Mouse (Mus musculus) thymus, postnatal 36 days (tissue): Measurements from ENCODE around the gene Pcsk4.

ENCODE experiments used
- DNase-seq, 2 experiments: peaks; one replicate each; pipeline ENCODE4 v3.0.0; 2022; ENCODE audit warnings: mixed read lengths in 2 of 2

Pcsk4 gene

DNA sequence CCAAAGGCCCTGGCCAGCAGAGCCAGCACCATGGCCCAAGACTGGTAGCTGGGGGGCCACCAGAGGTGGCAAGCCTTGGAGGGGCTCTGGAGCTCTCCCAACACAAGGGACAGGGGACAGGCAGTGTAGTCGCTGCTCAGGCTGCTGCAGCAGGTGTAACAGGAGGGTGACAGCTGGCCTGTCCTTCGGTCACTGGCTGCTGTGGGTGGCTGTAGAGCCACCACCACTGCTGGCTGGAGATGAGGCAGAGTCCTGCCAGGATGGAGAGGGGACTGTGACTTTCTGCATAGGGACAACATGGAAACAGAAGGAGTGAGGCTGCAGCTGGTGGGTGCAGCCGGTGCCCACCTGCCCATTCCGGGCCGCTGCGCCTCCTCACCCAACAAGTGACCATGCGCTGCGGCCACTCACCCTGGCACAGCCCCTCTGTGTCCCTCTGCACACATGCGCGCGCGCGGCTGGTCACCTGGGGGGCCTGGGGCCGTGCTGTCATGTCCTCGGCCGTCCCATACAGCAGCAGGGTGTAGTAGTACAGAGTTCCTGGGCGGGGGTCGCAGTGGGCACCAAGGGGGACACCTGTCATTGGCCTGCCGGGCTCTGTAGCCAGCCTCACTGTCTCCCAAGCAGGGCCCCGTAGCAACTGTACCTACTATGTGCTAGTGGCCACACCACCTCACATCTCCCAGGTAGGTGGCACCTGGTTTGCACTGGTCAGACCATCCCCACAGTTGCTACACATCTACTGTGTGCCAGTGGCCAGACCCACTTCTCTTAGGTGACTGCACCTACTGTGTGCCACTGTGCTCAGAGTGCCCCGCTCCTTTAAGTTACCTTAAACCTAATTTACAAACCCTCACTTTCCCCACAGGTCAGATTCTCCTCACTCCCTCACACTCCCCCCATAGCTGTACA, 7.4 kb downstream of the Pcsk4 start:
- peak in 1 of 2 experiments; percentile 23 for DNase-seq

DNA sequence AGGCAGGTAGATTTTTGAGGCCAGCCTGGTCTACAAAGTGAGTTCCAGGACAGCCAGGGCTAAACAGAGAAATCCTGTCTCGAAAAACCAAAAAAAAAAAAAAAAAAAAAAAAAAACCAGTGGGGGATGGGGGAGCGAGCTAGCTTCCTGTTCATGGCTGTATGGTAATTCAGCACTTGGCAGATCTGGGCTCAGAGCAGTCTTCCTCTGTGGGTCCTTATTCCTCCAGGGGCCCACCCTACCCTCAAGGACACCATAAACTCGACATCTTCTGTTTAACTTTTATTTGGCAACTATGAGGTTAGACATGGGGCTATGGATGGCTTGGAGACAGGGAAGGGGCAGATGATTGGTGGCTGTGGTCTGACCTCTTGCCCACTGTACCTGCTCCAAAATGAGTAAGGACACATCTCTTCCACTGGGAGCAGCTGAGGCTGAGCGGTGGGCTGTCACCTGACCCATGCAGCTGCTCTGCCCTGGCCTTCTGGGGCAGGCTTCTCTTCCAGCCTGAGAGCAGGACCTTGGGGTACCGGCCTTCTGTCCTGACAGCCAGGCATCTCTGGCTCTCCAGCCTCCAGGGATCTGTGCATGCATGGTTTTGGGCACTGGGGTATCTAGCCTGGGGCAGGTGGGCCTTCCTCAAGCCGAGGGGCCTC, 8.2 kb downstream of the Pcsk4 start:
- DNase-seq, result no peak

- DNase-seq, result peak; percentile 88 to 90
These were observed 8.9 kb downstream of the Pcsk4 start, which contains the start of gene 2310011J03Rik for GRCm38 (mm10) chr10:80320340-80320760. 2310011J03Rik (minus strand) TSS chr10:80320537.

- no peak for DNase-seq
These were observed 12.3 kb downstream of the Pcsk4 start for GRCm38 (mm10) chr10:80317011-80317410.

DNA sequence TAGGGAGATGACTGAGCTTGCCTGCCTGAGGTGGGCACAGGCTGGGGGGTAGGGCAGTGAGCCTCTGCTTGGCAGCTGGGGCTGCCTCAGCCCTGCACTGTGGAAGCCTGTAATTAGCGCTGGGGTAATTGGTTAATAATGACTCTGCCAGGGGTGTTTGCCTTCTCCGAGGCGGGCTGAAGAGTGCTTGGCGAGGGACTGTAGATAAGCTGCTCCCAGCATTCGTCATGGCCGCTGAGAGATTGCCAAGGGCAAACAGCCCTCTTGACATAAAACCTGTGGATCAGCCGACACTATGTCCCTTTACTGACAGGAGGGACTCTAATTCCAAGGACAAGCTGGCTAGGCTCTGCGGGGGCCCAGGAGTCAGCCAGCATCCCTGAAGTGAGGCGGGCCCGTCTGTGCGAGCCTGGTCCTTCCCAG, 12.9 kb downstream of the Pcsk4 start:
- DNase-seq, result no peak

DNA sequence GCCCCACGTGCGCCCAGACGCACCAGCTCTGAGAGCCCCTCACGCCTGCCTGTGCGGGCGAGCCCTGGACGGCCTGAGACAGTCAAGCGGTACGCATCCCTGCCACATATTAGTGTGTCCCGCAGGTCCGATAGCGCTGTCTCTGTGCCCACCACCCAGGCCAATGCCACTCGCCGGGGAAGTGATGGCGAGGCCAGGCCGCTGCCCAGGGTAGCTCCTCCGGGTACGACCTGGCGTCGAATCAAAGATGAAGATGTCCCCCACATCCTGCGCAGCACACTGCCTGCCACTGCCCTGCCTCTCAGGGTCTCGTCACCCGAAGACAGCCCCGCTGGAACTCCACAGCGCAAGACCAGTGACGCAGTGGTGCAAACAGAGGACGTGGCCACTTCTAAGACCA, 14.0 kb downstream of the Pcsk4 start:
- DNase-seq, result no peak

GRCm38 (mm10) chr10:80314494-80315001, 14.8 kb downstream of the Pcsk4 start:
- peak in 1 of 2 experiments; percentile 14 for DNase-seq

GRCm38 (mm10) chr10:80313627-80314201, 15.6 kb downstream of the Pcsk4 start:
- DNase-seq, result no peak

- no peak for DNase-seq
These were observed 16.5 kb downstream of the Pcsk4 start for GRCm38 (mm10) chr10:80312586-80313504.

DNA sequence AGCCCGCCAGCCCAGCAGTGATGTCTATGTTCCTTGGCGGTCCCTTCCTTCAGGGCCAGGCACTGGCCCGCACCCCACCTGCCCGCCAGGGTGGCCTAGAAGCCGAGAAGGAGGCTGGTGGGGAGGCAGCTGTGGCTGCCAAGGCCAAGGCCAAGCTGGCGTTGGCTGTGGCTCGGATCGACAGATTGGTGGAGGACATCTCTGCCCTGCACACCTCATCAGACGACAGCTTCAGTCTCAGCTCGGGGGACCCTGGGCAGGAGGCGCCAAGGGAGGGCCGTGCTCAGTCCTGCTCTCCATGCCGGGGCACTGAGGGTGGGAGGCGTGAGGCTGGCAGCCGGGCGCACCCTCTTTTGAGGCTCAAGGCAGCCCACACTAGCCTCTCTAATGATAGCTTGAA, 17.7 kb downstream of the Pcsk4 start:
- DNase-seq, result no peak

DNA sequence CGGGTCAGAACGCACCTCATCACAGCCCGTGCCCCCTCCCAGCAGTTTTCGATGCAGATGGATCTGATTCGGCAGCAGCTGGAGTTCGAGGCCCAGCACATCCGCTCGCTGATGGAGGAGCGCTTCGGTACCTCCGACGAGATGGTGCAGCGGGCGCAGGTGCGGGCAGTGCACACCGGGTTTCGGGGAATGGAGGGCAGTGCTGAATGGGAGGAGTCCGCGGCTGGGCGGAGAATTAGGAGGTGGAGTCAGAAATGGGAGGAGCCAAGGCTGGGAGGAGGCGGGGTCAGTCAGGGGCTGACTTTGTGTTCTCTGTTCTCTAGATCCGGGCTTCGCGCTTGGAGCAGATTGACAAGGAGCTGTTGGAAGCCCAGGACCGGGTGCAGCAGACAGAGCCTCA, 24.4 kb downstream of the Pcsk4 start:
- peak; percentile 48 to 54 for DNase-seq

DNA sequence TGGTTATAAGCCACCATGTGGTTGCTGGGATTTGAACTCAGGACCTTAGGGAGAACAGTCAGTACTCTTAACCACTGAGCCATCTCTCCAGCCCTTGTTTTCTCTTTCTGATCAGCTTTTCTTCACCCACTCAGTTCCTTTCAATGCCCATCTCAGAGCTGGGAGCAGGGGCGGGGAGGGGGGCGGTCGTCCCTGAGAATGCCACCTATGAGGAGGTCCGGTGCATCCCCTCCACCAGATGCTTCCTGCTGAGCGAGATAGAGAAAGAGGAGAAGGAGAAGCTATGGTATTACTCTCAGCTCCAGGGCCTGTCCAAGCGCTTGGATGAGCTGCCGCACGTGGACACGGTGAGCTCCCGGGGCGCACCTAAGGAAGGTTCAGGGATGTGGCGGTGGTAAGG, 24.8 kb downstream of the Pcsk4 start:
- no peak for DNase-seq

DNA sequence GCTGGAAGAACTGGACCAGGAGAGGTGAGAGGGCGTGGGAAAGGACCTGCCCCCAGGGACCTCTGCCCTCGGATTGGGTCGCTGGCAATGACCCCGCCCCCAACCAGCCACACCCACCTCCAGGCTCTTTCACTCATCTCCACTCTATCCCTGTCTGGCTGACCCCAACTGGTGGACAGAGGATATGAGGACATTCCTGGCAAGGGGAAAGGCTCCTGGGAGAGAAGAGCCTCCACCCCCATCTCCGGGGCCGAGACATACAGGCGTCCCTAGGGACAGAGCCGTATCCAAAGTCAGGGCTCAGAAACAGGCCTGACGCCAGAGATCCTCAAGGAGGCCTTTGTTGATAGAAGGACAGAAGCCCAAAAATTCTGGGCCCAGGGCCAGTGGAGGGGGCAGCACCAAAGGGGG, 26.8 kb downstream of the Pcsk4 start:
- DNase-seq, result no peak

DNA sequence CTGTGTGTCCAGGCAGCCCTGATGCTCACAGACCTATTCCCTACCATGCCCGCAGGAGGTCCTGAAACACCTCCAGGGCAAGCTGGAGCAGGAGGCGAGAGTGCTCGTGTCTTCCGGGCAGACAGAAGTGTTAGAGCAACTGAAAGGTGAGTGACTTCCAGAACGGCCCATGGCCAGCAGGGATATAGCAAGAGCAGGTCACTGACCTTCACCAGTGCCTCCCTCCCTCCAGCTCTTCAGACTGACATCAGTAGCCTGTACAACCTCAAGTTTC, 27.3 kb downstream of the Pcsk4 start:
- DNase-seq, result no peak

GRCm38 (mm10) chr10:80301256-80302081, 27.8 kb downstream of the Pcsk4 start:
- no peak for DNase-seq

- no peak for DNase-seq
These were observed 28.6 kb downstream of the Pcsk4 start for GRCm38 (mm10) chr10:80300672-80301181.

DNA sequence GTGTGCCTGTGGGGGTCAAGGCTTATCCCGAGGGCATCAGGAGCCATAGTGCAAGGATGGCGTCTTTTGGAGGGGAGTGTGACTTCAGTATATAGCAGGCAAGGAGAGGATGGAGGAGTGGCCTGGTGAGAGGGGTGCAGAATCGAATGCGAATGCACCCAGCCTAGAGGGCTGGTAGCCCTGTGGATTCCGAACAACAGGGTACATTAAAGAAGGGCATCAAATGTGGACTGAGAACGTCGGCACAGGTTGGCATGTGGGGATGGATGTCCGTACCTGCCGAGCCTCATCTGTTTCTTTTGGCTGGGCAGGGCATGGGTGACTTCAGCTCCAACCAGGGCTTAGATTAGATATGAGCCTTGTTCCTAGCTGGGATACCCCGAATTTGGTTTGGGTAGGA, 29.5 kb downstream of the Pcsk4 start:
- no peak for DNase-seq

DNA sequence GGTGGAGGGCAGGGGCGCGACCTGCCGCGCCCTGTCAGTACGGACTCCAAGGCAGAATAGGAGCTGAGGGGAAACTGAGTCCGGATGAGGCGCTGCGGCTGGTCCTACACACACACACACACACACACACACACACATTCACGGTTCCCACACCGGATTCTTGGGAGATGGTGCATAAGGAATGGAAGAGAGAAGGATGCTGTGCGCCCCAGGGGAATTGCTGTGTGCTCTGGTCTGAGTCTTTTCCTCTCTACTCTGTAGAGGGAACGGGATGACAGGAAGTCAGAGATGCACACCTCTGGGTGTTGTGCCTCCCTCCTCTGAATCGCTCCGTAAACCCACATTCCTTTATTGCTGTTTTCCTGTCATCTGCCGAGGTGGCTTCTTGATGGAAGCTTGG, 30.0 kb downstream of the Pcsk4 start:
- no peak for DNase-seq

DNA sequence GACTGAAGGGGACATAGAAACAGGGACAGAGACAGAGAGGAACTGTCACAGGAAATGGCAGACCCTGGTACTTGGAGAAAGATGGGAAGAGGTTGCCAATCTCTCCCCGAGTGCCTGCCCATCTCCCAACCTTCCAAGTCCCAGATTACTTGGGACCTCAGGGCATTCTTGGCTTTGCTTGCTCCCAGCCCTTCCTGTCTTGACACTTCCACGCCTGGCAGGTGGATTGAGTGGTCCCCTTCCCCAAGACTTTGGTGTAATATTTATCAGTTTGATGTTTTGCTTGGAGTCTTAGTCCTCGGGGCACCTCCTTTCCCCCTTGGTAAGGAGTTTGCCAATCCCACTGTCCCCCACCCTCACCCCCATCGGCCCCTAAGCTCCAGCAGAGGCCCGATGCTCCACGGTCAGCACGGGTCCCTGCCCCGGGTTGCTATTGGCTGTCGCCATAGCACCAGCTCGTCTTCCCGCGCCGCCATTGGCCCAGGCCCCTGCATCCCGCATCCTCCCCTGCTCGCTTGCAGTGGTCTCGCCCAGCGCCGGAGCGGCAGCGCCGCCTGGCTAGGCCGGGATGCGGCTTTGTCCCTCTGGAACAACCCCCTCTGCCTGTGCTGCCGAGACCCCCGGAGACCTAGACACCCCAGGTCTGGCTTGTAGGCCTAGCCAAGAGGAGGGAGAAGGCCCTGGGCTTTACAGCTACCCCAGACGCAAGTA, 30.6 kb downstream of the Pcsk4 start:
- DNase-seq, result no peak

DNA sequence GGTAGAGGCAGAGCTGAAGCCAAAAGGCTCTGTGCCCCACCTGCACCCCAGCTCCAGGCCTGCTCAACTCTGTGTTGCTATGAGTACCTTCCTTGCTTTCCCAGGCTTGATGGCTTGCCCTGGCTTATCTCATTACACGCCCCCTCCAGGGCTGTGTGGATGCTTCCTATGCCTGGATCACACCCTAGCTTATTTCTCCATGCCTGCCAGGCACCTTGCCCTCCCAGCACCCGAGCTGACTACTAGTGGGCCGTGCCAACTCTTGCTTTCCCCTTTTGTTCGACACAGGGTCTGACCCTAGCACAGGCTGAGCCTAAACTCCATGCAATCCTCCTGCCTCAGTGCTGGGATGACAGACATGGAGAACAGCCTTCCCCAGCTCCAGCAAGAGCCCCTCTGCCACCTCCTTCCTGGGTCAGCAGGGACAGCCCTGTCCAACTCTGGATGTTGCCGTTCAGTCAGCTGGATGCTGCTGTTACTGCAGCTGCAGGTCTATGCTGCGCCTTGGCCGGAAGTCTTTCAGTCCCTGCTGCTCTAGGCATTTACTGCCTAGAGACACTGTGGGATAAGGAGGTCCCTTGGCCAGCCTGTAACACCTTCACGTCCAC, 31.7 kb downstream of the Pcsk4 start:
- no peak for DNase-seq
